Mouse (Mus musculus): Measurements from ENCODE around the gene Tab2.
A peak's percentile ranks its signal among the peaks of the same experiment; 100 is the strongest.

Gene Tab2

GRCm38 (mm10) chr10:7956228-7957001 lies at the start of gene Tab2:
Tab2 (minus strand) TSS chr10:7956230.
- DNase-seq: peak; percentile 83

GRCm38 (mm10) chr10:7992258-7992919 lies 36.4 kb upstream of the Tab2 start:
- DNase-seq: no peak

- DNase-seq: no peak
Measured at GRCm38 (mm10) chr10:7991596-7991995, 35.6 kb upstream of the Tab2 start.

- no peak for DNase-seq
Measured at GRCm38 (mm10) chr10:7987521-7987920, 31.5 kb upstream of the Tab2 start.

GRCm38 (mm10) chr10:7976462-7976861 lies 20.4 kb upstream of the Tab2 start:
- DNase-seq: peak; percentile 24

GRCm38 (mm10) chr10:7968747-7969280 lies 12.8 kb upstream of the Tab2 start:
- DNase-seq: no peak

- DNase-seq: no peak
Measured at GRCm38 (mm10) chr10:7967096-7967495, 11.1 kb upstream of the Tab2 start.

- peak; percentile 11 for DNase-seq
Measured at GRCm38 (mm10) chr10:7959073-7959472, 3.0 kb upstream of the Tab2 start.

- DNase-seq: peak; percentile 68
Measured at GRCm38 (mm10) chr10:7955634-7956121, 352 bp downstream of the Tab2 start.

- DNase-seq: peak; percentile 67
Measured at GRCm38 (mm10) chr10:7954989-7955633, 919 bp downstream of the Tab2 start.

- no peak for DNase-seq
Measured at GRCm38 (mm10) chr10:7954627-7954988, 1.4 kb downstream of the Tab2 start.

- no peak for DNase-seq
Measured at GRCm38 (mm10) chr10:7943006-7943405, 13.0 kb downstream of the Tab2 start.

GRCm38 (mm10) chr10:7936556-7937192 lies 19.4 kb downstream of the Tab2 start:
- DNase-seq: no peak

- DNase-seq: no peak
Measured at GRCm38 (mm10) chr10:7932958-7933357, 23.1 kb downstream of the Tab2 start.

- DNase-seq: no peak
Measured at GRCm38 (mm10) chr10:7928996-7929395, 27.0 kb downstream of the Tab2 start.

- DNase-seq: no peak
Measured at GRCm38 (mm10) chr10:7925481-7925880, 30.5 kb downstream of the Tab2 start.

GRCm38 (mm10) chr10:7923433-7923832 lies 32.6 kb downstream of the Tab2 start:
- DNase-seq: no peak

GRCm38 (mm10) chr10:7911268-7911667 lies 44.8 kb downstream of the Tab2 start:
- DNase-seq: no peak

GRCm38 (mm10) chr10:7907151-7907550 lies 48.9 kb downstream of the Tab2 start:
- no peak for DNase-seq

GRCm38 (mm10) chr10:7904157-7904556 lies 51.9 kb downstream of the Tab2 start:
- DNase-seq: no peak

- DNase-seq: no peak
Measured at GRCm38 (mm10) chr10:7900719-7901627, 55.1 kb downstream of the Tab2 start.

All from thymus, postnatal 14 days (tissue).